Mouse (Mus musculus): ENCODE measurements around the gene Rnasel. TPM values are rescaled to one million over a fixed set of nuclear protein-coding genes. Genes with fewer than 3 reads are reported as not detected.

The Rnasel gene
- polyA plus RNA-seq, 2 experiments = 15.6 to 17.8 TPM

GRCm38 (mm10) chr1:153711544-153712262 lies 37.5 kb upstream of the Rnasel start:
- no peak for ATAC-seq (ENCODE audit: insufficient read depth)
- TF ChIP-seq EP300 (IDR thresholded peaks at IDR 0.05; ENCODE audit: low read depth) (no peak), CTCF (IDR thresholded peaks at IDR 0.05; ENCODE audit: low read depth) (no peak)
- H3K27ac ChIP-seq = no peak overlapping the region
- no peak overlapping the region for H3K4me3 ChIP-seq (ENCODE audit: insufficient read depth in 1 of 2, low read depth in 2 of 2, low read length in 2 of 2)
- H3K27me3 ChIP-seq (ENCODE audit: control insufficient read depth, insufficient read depth, low read length) = no peaks in the 10 kb centered on the region
- no peak overlapping the region for H3K4me2 ChIP-seq (ENCODE audit: low read depth)
- H3K9ac ChIP-seq (replicated peaks) = no peak overlapping the region
- DNase-seq (ENCODE audit: low read depth in 3 of 3, low spot score in 3 of 3) = no peak
- H3K4me1 ChIP-seq (replicated peaks; ENCODE audit: control insufficient read depth in 2 of 2, insufficient read depth in 2 of 2, low read length in 1 of 2) = no peaks in the 10 kb centered on the region
- H3K9me3 ChIP-seq (ENCODE audit: control insufficient read depth, low read length) = no peaks in the 10 kb centered on the region
- no peaks in the 10 kb centered on the region for H3K36me3 ChIP-seq (replicated peaks; ENCODE audit: control insufficient read depth, insufficient read depth, low read depth)
- WGBS (ENCODE audit: insufficient replicate concordance) = 50% methylated on average over 3 of the region's 3 CpGs

GRCm38 (mm10) chr1:153712633-153713032 lies 36.6 kb upstream of the Rnasel start:
- 59% methylated on average over 2 of the region's 2 CpGs for WGBS (ENCODE audit: insufficient replicate concordance)
- H3K4me3 ChIP-seq (ENCODE audit: insufficient read depth in 1 of 2, low read depth in 2 of 2, low read length in 2 of 2) = no peak overlapping the region
- H3K27me3 ChIP-seq (ENCODE audit: control insufficient read depth, insufficient read depth, low read length) = no peaks in the 10 kb centered on the region
- H3K36me3 ChIP-seq (replicated peaks; ENCODE audit: control insufficient read depth, insufficient read depth, low read depth) = no peaks in the 10 kb centered on the region
- DNase-seq (ENCODE audit: low read depth in 3 of 3, low spot score in 3 of 3) = no peak
- no peak for ATAC-seq (ENCODE audit: insufficient read depth)
- no peak for TF ChIP-seq EP300 (IDR thresholded peaks at IDR 0.05; ENCODE audit: low read depth)
- no peak for TF ChIP-seq CTCF (IDR thresholded peaks at IDR 0.05; ENCODE audit: low read depth)
- H3K27ac ChIP-seq = no peak overlapping the region
- no peaks in the 10 kb centered on the region for H3K9me3 ChIP-seq (ENCODE audit: control insufficient read depth, low read length)
- no peaks in the 10 kb centered on the region for H3K4me1 ChIP-seq (replicated peaks; ENCODE audit: control insufficient read depth in 2 of 2, insufficient read depth in 2 of 2, low read length in 1 of 2)
- H3K9ac ChIP-seq (replicated peaks) = no peak overlapping the region
- H3K4me2 ChIP-seq (ENCODE audit: low read depth) = no peak overlapping the region

- H3K4me1 ChIP-seq (replicated peaks; ENCODE audit: control insufficient read depth in 2 of 2, insufficient read depth in 2 of 2, low read length in 1 of 2) = no peaks in the 10 kb centered on the region
- no peak for ATAC-seq (ENCODE audit: insufficient read depth)
- DNase-seq (ENCODE audit: low read depth in 3 of 3, low spot score in 3 of 3) = no peak
- WGBS (ENCODE audit: insufficient replicate concordance) = 36% methylated on average over 1 of the region's 1 CpGs
- no peak overlapping the region for H3K9ac ChIP-seq (replicated peaks)
- H3K27ac ChIP-seq = no peak overlapping the region
- H3K27me3 ChIP-seq (ENCODE audit: control insufficient read depth, insufficient read depth, low read length) = no peaks in the 10 kb centered on the region
- TF ChIP-seq CTCF (IDR thresholded peaks at IDR 0.05; ENCODE audit: low read depth) (no peak), EP300 (IDR thresholded peaks at IDR 0.05; ENCODE audit: low read depth) (no peak)
- no peak overlapping the region for H3K4me2 ChIP-seq (ENCODE audit: low read depth)
- no peak overlapping the region for H3K4me3 ChIP-seq (ENCODE audit: insufficient read depth in 1 of 2, low read depth in 2 of 2, low read length in 2 of 2)
- no peaks in the 10 kb centered on the region for H3K36me3 ChIP-seq (replicated peaks; ENCODE audit: control insufficient read depth, insufficient read depth, low read depth)
- H3K9me3 ChIP-seq (ENCODE audit: control insufficient read depth, low read length) = no peaks in the 10 kb centered on the region
Measured at GRCm38 (mm10) chr1:153717990-153718389, 31.2 kb upstream of the Rnasel start.

GRCm38 (mm10) chr1:153720935-153721334 lies 28.3 kb upstream of the Rnasel start:
- no peak overlapping the region for H3K4me2 ChIP-seq (ENCODE audit: low read depth)
- TF ChIP-seq CTCF (IDR thresholded peaks at IDR 0.05; ENCODE audit: low read depth) (no peak), EP300 (IDR thresholded peaks at IDR 0.05; ENCODE audit: low read depth) (no peak)
- H3K9ac ChIP-seq (replicated peaks) = no peak overlapping the region
- no peaks in the 10 kb centered on the region for H3K4me1 ChIP-seq (replicated peaks; ENCODE audit: control insufficient read depth in 2 of 2, insufficient read depth in 2 of 2, low read length in 1 of 2)
- no peaks in the 10 kb centered on the region for H3K9me3 ChIP-seq (ENCODE audit: control insufficient read depth, low read length)
- H3K4me3 ChIP-seq (ENCODE audit: insufficient read depth in 1 of 2, low read depth in 2 of 2, low read length in 2 of 2) = no peak overlapping the region
- H3K27me3 ChIP-seq (ENCODE audit: control insufficient read depth, insufficient read depth, low read length) = no peaks in the 10 kb centered on the region
- DNase-seq (ENCODE audit: low read depth in 3 of 3, low spot score in 3 of 3) (no peak), ATAC-seq (ENCODE audit: insufficient read depth) (no peak)
- WGBS (ENCODE audit: insufficient replicate concordance) = 66% methylated on average over 7 of the region's 7 CpGs
- no peaks in the 10 kb centered on the region for H3K36me3 ChIP-seq (replicated peaks; ENCODE audit: control insufficient read depth, insufficient read depth, low read depth)
- no peak overlapping the region for H3K27ac ChIP-seq

GRCm38 (mm10) chr1:153721565-153722310 lies 27.5 kb upstream of the Rnasel start:
- Histone ChIP-seq H3K9ac (replicated peaks) (no peak overlapping the region), H3K36me3 (replicated peaks; ENCODE audit: control insufficient read depth, insufficient read depth, low read depth) (no peaks in the 10 kb centered on the region), H3K27ac (no peak overlapping the region), H3K4me1 (replicated peaks; ENCODE audit: control insufficient read depth in 2 of 2, insufficient read depth in 2 of 2, low read length in 1 of 2) (no peaks in the 10 kb centered on the region), H3K4me3 (ENCODE audit: insufficient read depth in 1 of 2, low read depth in 2 of 2, low read length in 2 of 2) (no peak overlapping the region), H3K27me3 (ENCODE audit: control insufficient read depth, insufficient read depth, low read length) (no peaks in the 10 kb centered on the region), H3K4me2 (ENCODE audit: low read depth) (no peak overlapping the region), H3K9me3 (ENCODE audit: control insufficient read depth, low read length) (no peaks in the 10 kb centered on the region)
- WGBS (ENCODE audit: insufficient replicate concordance) = 57% methylated on average over 9 of the region's 9 CpGs
- DNase-seq (ENCODE audit: low read depth in 3 of 3, low spot score in 3 of 3) (no peak), ATAC-seq (ENCODE audit: insufficient read depth) (no peak)
- TF ChIP-seq EP300 (IDR thresholded peaks at IDR 0.05; ENCODE audit: low read depth) (no peak), CTCF (IDR thresholded peaks at IDR 0.05; ENCODE audit: low read depth) (no peak)
